8 mouse cellular contexts compared by ENCODE assay signal in genomic region chr2:148338308-148338768, GRCm38 (mm10). TPM values are rescaled to one million over a fixed set of nuclear protein-coding genes. Genes with fewer than 3 reads are reported as not detected.
DNase-seq lines count a peak whose midpoint lies in the region; ATAC-seq and TF ChIP-seq lines count a peak whose summit lies in the region.

No protein-coding gene starts in this region.

- H3K27me3 ChIP-seq in liver, postnatal 0 days (ENCODE audit: insufficient read depth, low read length), result no peaks in the 10 kb centered on the region

- H3K4me3 ChIP-seq in liver, postnatal 0 days (ENCODE audit: low read depth, low read length), result no peak overlapping the region

- TF ChIP-seq EP300 in liver, postnatal 0 days (IDR thresholded peaks at IDR 0.05; ENCODE audit: low read depth), result peak; percentile 41; the same call in 1 of the 2 replicates

- WGBS in liver, postnatal 0 days (ENCODE audit: insufficient replicate concordance), result 33% methylated on average over 6 of the region's 6 CpGs

- no peak overlapping the region for H3K4me2 ChIP-seq in liver, postnatal 0 days (ENCODE audit: low read depth, low read length)

- peak; percentile 72 for ATAC-seq in liver, postnatal 0 days

- DNase-seq in cerebellum, postnatal 10 days, result peak; percentile 4 to 13
- DNase-seq in cerebellum, adult 11-12 months, result no peak
- peak; percentile 47 for DNase-seq in adrenal gland, adult 8-10 months
- peak; percentile 52 to 66 for DNase-seq in heart, postnatal 14 days
- peak; percentile 15 for DNase-seq in liver, postnatal 0 days
- DNase-seq in layer of hippocampus, adult 11-12 months (ENCODE audit: low spot score), result no peak
- DNase-seq in right cerebral cortex, postnatal 14 days, result no peak
- DNase-seq in left cerebral cortex, postnatal 14 days (ENCODE audit: low spot score in 2 of 2), result no peak

- no peak overlapping the region for H3K27ac ChIP-seq in liver, postnatal 0 days (ENCODE audit: low read depth)

- no peaks in the 10 kb centered on the region for H3K36me3 ChIP-seq in liver, postnatal 0 days (replicated peaks; ENCODE audit: insufficient read depth, low read length)

- TF ChIP-seq CTCF in liver, postnatal 0 days (IDR thresholded peaks at IDR 0.05; ENCODE audit: low read depth), result no peak

- H3K9me3 ChIP-seq in liver, postnatal 0 days (ENCODE audit: low read length), result no peaks in the 10 kb centered on the region

- intact Hi-C loops in heart, postnatal 14 days (cut with DNase I), result loop anchor here (5.0 kb wide), 1 partner anchor 166 kb away; no protein-coding TSS in a partner anchor
- intact Hi-C loops in left cerebral cortex, postnatal 14 days (cut with DNase I), result no loop called here

- no peak overlapping the region for H3K9ac ChIP-seq in liver, postnatal 0 days (replicated peaks)

- H3K4me1 ChIP-seq in liver, postnatal 0 days (ENCODE audit: insufficient read depth), result no peaks in the 10 kb centered on the region

RNA-seq across cellular contexts. Expression of gene Sstr4, which starts 56.8 kb away (rescaled TPM):
- under 1 TPM; 0.23 to 0.65 (median 0.33) TPM for total RNA-seq in adrenal gland, adult 8-10 months (2022)
- 1 to 10 TPM in 1 of 2 experiments, under 1 TPM in 1; 0.72 to 1.4 TPM for total RNA-seq in heart, postnatal 14 days (2021)
- polyA plus RNA-seq in liver, postnatal 0 days (2015; fragmentation: Nextera tagmentation; extraction: Ambion mirVana), result not detected in 2 replicates
- total RNA-seq in left cerebral cortex, postnatal 14 days (2021), result 10 to 100 TPM; 45.3 to 47.2 TPM

Comparison
In these comparisons a context has a peak if more than half of its experiments do, and no peak if none do; other contexts are left out.
1. DNase-seq: peak in cerebellum, postnatal 10 days (2 of 2), adrenal gland, adult 8-10 months (single experiment), heart, postnatal 14 days (2 of 2) and liver, postnatal 0 days (single experiment); none in cerebellum, adult 11-12 months (single experiment), layer of hippocampus, adult 11-12 months (single experiment), right cerebral cortex, postnatal 14 days (single experiment) and left cerebral cortex, postnatal 14 days (0 of 2).
2. RNA of gene Sstr4, which starts 56.8 kb away (total RNA-seq): 45.3 to 47.2 TPM in left cerebral cortex, postnatal 14 days; 0.72 to 1.4 TPM in heart, postnatal 14 days and 0.23 to 0.65 TPM in adrenal gland, adult 8-10 months; every median in the first group is over 10 times any median in the second.